In genomic region chr6:115501131-115501530, GRCm38 (mm10) we compare ENCODE assay signal across 17 mouse cellular contexts. TPM values are rescaled to one million over a fixed set of nuclear protein-coding genes. Genes with fewer than 3 reads are reported as not detected.
DNase-seq lines count a peak whose midpoint lies in the region; ATAC-seq and TF ChIP-seq lines count a peak whose summit lies in the region.
"Had no signal": no experiment of that assay in that cellular context is flagged by ENCODE, and none has a peak within 500 bp of the region (broad histone marks: within the 10 kb centered on the region; RNA-seq: fewer than 3 reads in every experiment).

No protein-coding gene starts in this region.

- H3K4me1 ChIP-seq in heart, embryonic 11.5 days (ENCODE audit: control insufficient read depth, insufficient read depth, low read length), result peaks cover 12% of the 10 kb centered on the region
- H3K4me1 ChIP-seq in heart, embryonic 16.5 days (ENCODE audit: control insufficient read depth, insufficient read depth, low read length), result 0 out of 2 replicates have a peak, but pooled peaks cover 6% of the 10 kb centered on the region
- 0 out of 2 replicates have a peak, but pooled peaks cover 4% of the 10 kb centered on the region for H3K4me1 ChIP-seq in stomach, postnatal 0 days (replicated peaks; ENCODE audit: control insufficient read depth, insufficient read depth)
- no peaks in the 10 kb centered on the region for H3K4me1 ChIP-seq in thymus, adult 2 months (replicated peaks; ENCODE audit: control insufficient read depth, insufficient read depth, low read length)
- H3K4me1 ChIP-seq: limb, embryonic 13.5 days had no signal

- no peaks in the 10 kb centered on the region for H3K27me3 ChIP-seq in heart, embryonic 11.5 days (ENCODE audit: control insufficient read depth, insufficient read depth, low read length)
- no peaks in the 10 kb centered on the region for H3K27me3 ChIP-seq in heart, embryonic 16.5 days (ENCODE audit: control insufficient read depth, insufficient read depth, low read length)
- no peaks in the 10 kb centered on the region for H3K27me3 ChIP-seq in stomach, postnatal 0 days (ENCODE audit: control insufficient read depth, insufficient read depth, low read length)
- H3K27me3 ChIP-seq in thymus, adult 2 months (ENCODE audit: control insufficient read depth, insufficient read depth, low read length), result no peaks in the 10 kb centered on the region
- H3K27me3 ChIP-seq: hindbrain, embryonic 12.5 days; kidney, embryonic 15.5 days; limb, embryonic 13.5 days had no signal

- H3K4me2 ChIP-seq in heart, embryonic 11.5 days, result no peak overlapping the region
- H3K4me2 ChIP-seq in heart, embryonic 16.5 days (ENCODE audit: low read depth, low read length), result no peak overlapping the region
- H3K4me2 ChIP-seq in stomach, postnatal 0 days (replicated peaks; ENCODE audit: low read depth), result no peak overlapping the region
- H3K4me2 ChIP-seq: hindbrain, embryonic 12.5 days; kidney, embryonic 15.5 days; limb, embryonic 13.5 days; lung, embryonic 14.5 days had no signal

- DNase-seq in heart, adult 18-20 months, result peak; percentile 60 to 73
- peak; percentile 61 for DNase-seq in testis, postnatal 14 days (ENCODE audit: low spot score)
- no peak for DNase-seq in testis, postnatal 10 days (ENCODE audit: low spot score)
- DNase-seq in stomach, postnatal 0 days (ENCODE audit: low spot score), result peak; percentile 70
- no peak for DNase-seq in right cerebral cortex, postnatal 14 days
- no peak for DNase-seq in thymus, adult 2 months
- DNase-seq: cerebellum, adult 11-12 months; gastrocnemius, adult 2 months; lung, embryonic 14.5 days; thymus, postnatal 14 days had no signal

- no peak for ATAC-seq in heart, embryonic 11.5 days (replicated peaks; ENCODE audit: insufficient number of reproducible peaks, low FRiP score, low TSS enrichment)
- 0 out of 2 replicates have a peak, but pooled peaks have one; percentile 28 for ATAC-seq in heart, embryonic 16.5 days (replicated peaks; ENCODE audit: extremely low read depth, insufficient read depth, low FRiP score)
- ATAC-seq in stomach, postnatal 0 days (ENCODE audit: low FRiP score, low TSS enrichment), result peak; percentile 68

- TF ChIP-seq CTCF in stomach, postnatal 0 days (IDR thresholded peaks at IDR 0.05; ENCODE audit: low read depth), result no peak
- TF ChIP-seq CTCF in thymus, adult 2 months (IDR thresholded peaks at IDR 0.05; ENCODE audit: borderline replicate concordance, control insufficient read depth, extremely low read depth, insufficient read depth, low read length, poor library complexity), result no peak

- H3K27ac ChIP-seq in heart, embryonic 11.5 days (ENCODE audit: low read depth, low read length), result no peak overlapping the region
- no peak overlapping the region for H3K27ac ChIP-seq in heart, embryonic 16.5 days (ENCODE audit: low read length)
- peak overlapping the region; percentile 71 for H3K27ac ChIP-seq in stomach, postnatal 0 days (replicated peaks)
- H3K27ac ChIP-seq in thymus, adult 2 months (ENCODE audit: control insufficient read depth, insufficient read depth, low read length), result no peak overlapping the region
- H3K27ac ChIP-seq: embryonic facial prominence, embryonic 10.5 days; forebrain, embryonic 10.5 days; gastrocnemius, adult 2 months; hindbrain, embryonic 12.5 days; kidney, embryonic 15.5 days; limb, embryonic 13.5 days had no signal

- no peaks in the 10 kb centered on the region for H3K36me3 ChIP-seq in heart, embryonic 11.5 days (ENCODE audit: control insufficient read depth, insufficient read depth, low read length)
- H3K36me3 ChIP-seq in heart, embryonic 16.5 days (ENCODE audit: control insufficient read depth, insufficient read depth), result no peaks in the 10 kb centered on the region
- no peaks in the 10 kb centered on the region for H3K36me3 ChIP-seq in stomach, postnatal 0 days (ENCODE audit: control insufficient read depth, insufficient read depth, low read length)
- H3K36me3 ChIP-seq in thymus, adult 2 months (ENCODE audit: control insufficient read depth, insufficient read depth, low read length), result no peaks in the 10 kb centered on the region
- H3K36me3 ChIP-seq: embryonic facial prominence, embryonic 10.5 days; forebrain, embryonic 10.5 days; hindbrain, embryonic 12.5 days; kidney, embryonic 15.5 days; limb, embryonic 13.5 days had no signal

- H3K9ac ChIP-seq in heart, embryonic 11.5 days (ENCODE audit: low read depth, low read length), result no peak overlapping the region
- no peak overlapping the region for H3K9ac ChIP-seq in heart, embryonic 16.5 days (ENCODE audit: low read length)
- H3K9ac ChIP-seq in stomach, postnatal 0 days (ENCODE audit: low read length), result no peak overlapping the region
- H3K9ac ChIP-seq: hindbrain, embryonic 12.5 days; kidney, embryonic 15.5 days; limb, embryonic 13.5 days; lung, embryonic 14.5 days had no signal

- no peak overlapping the region for H3K4me3 ChIP-seq in heart, embryonic 11.5 days (ENCODE audit: low read depth, low read length)
- H3K4me3 ChIP-seq in heart, embryonic 16.5 days (ENCODE audit: low read length), result no peak overlapping the region
- no peak overlapping the region for H3K4me3 ChIP-seq in stomach, postnatal 0 days (ENCODE audit: low read depth, low read length)
- no peak overlapping the region for H3K4me3 ChIP-seq in thymus, adult 2 months (ENCODE audit: control insufficient read depth, insufficient read depth, low read length)
- H3K4me3 ChIP-seq: embryonic facial prominence, embryonic 10.5 days; forebrain, embryonic 10.5 days; gastrocnemius, adult 2 months; hindbrain, embryonic 12.5 days; kidney, embryonic 15.5 days; limb, embryonic 13.5 days had no signal

- TF ChIP-seq POLR2A in thymus, adult 2 months (IDR thresholded peaks at IDR 0.05; ENCODE audit: control insufficient read depth, extremely low read depth, insufficient read depth, low read length, poor library complexity), result no peak

- no peaks in the 10 kb centered on the region for H3K9me3 ChIP-seq in heart, embryonic 11.5 days (replicated peaks; ENCODE audit: control insufficient read depth, low read length)
- H3K9me3 ChIP-seq in heart, embryonic 16.5 days (replicated peaks; ENCODE audit: control insufficient read depth, low read length), result no peaks in the 10 kb centered on the region
- H3K9me3 ChIP-seq in stomach, postnatal 0 days (ENCODE audit: control insufficient read depth, low read length), result no peaks in the 10 kb centered on the region
- H3K9me3 ChIP-seq: embryonic facial prominence, embryonic 10.5 days; forebrain, embryonic 10.5 days; hindbrain, embryonic 12.5 days; kidney, embryonic 15.5 days; limb, embryonic 13.5 days had no signal

- WGBS in heart, embryonic 11.5 days (ENCODE audit: insufficient replicate concordance), result 30% methylated on average over 3 of the region's 3 CpGs
- WGBS in heart, embryonic 16.5 days, result 25% methylated on average over 3 of the region's 3 CpGs
- 55% methylated on average over 3 of the region's 3 CpGs for WGBS in stomach, postnatal 0 days
- WGBS in thymus, adult 2 months, result 87% methylated on average over 3 of the region's 3 CpGs

- TF ChIP-seq EP300 in stomach, postnatal 0 days (optimal IDR thresholded peaks at IDR 0.05), result no peak

RNA-seq across cellular contexts. Expression of gene Tsen2, which starts 43.3 kb away (rescaled TPM):
- total RNA-seq in heart, adult 18-20 months (2021), result 1 to 10 TPM; 6.0 to 7.4 TPM
- polyA plus RNA-seq in heart, embryonic 11.5 days (2014; fragmentation: Nextera tagmentation; extraction: Ambion mirVana), result 19.4 and 19.9 TPM in 2 replicates
- 17.6 and 19.0 TPM in 2 replicates for polyA plus RNA-seq in heart, embryonic 16.5 days (2015; fragmentation: Nextera tagmentation; extraction: Ambion mirVana)
- polyA plus RNA-seq in stomach, postnatal 0 days (2015; fragmentation: Nextera tagmentation; extraction: Ambion mirVana), result 10.0 and 11.1 TPM in 2 replicates
- polyA plus RNA-seq in thymus, adult 2 months (2012; rRNA removed), result 4.6 and 5.4 TPM in 2 replicates

Comparison
In these comparisons a context has a peak if more than half of its experiments do, and no peak if none do; other contexts are left out.
1. DNase-seq: peak in heart, adult 18-20 months (2 of 2), testis, postnatal 14 days (single experiment) and stomach, postnatal 0 days (single experiment); none in testis, postnatal 10 days (single experiment), right cerebral cortex, postnatal 14 days (single experiment) and thymus, adult 2 months (single experiment).